Mouse (Mus musculus) hindbrain, embryonic 16.5 days (tissue): ENCODE data around the gene Selenbp2. TPM values are rescaled to one million over a fixed set of nuclear protein-coding genes. Genes with fewer than 3 reads are reported as not detected.
"Not testable (repeated sequence)": the region's sequence is repeated elsewhere in the genome, so short reads cannot be mapped to it uniquely, and the experiment has no call there.

Experiments used
- ATAC-seq: fragments of 200-750 bp; cut with Nextera tagmentation; 2 replicates; pipeline ENCODE4 v1.8.0; 2017; ENCODE audit warnings: moderate TSS enrichment, moderate library complexity
- H3K27ac ChIP-seq: fragments of 300-500 bp; sonication (generic); 2 replicates; pipeline ENCODE4 v1.5.1; 2014; ENCODE audit warnings: low read depth, mild to moderate bottlenecking, control low read depth, low read length, moderate library complexity
- H3K27me3 ChIP-seq: fragments of 300-500 bp; sonication (generic); replicated peaks from 2 replicates; pipeline ENCODE4 v1.6.1; 2014; ENCODE audit warnings: low read length; ENCODE audit not compliant: control insufficient read depth, insufficient read depth
- H3K36me3 ChIP-seq: fragments of 300-500 bp; sonication (generic); 2 replicates; pipeline ENCODE4 v1.6.1; 2014; ENCODE audit warnings: mild to moderate bottlenecking, low read length, moderate library complexity, mixed read lengths; ENCODE audit not compliant: control insufficient read depth, insufficient read depth
- H3K4me1 ChIP-seq: fragments of 300-500 bp; sonication (generic); 2 replicates; pipeline ENCODE4 v1.6.1; 2014; ENCODE audit warnings: low read depth, low read length; ENCODE audit not compliant: control insufficient read depth, insufficient read depth
- H3K4me2 ChIP-seq: fragments of 300-500 bp; sonication (generic); 2 replicates; pipeline ENCODE4 v1.6.1; 2014; ENCODE audit warnings: mild to moderate bottlenecking, low read length, control low read depth, moderate library complexity
- H3K4me3 ChIP-seq: fragments of 300-500 bp; sonication (generic); 2 replicates; pipeline ENCODE4 v1.5.1; 2014; ENCODE audit warnings: mild to moderate bottlenecking, low read length, control low read depth, moderate library complexity
- H3K9ac ChIP-seq: fragments of 300-500 bp; sonication (generic); 2 replicates; pipeline ENCODE4 v1.6.1; 2014; ENCODE audit warnings: low read depth, mild to moderate bottlenecking, control low read depth, low read length, moderate library complexity
- H3K9me3 ChIP-seq: fragments of 300-500 bp; sonication (generic); 2 replicates; pipeline ENCODE4 v1.6.1; 2014; ENCODE audit warnings: mild to moderate bottlenecking, low read length, moderate library complexity; ENCODE audit not compliant: control insufficient read depth
- WGBS: fragments of 180-500 bp; shearing (Covaris S2); extraction: QIAGEN DNeasy Blood & Tissue Kit; methylation state at CpG from one replicate; pipeline ENCODE4 v1.1.7; 2014; 5-methylcytosine and 5-hydroxymethylcytosine counted together
- polyA plus RNA-seq: library from polyadenylated mRNA; unstranded; fragments of >200 nt; fragmentation: Nextera tagmentation; extraction: Ambion mirVana; gene quantifications from 2 replicates; pipeline ENCODE4 v1.2.1, GENCODE M21; 2015

Gene Selenbp2
- polyA plus RNA-seq, 1 experiment from 2014 or later, result 0.75 TPM

DNA sequence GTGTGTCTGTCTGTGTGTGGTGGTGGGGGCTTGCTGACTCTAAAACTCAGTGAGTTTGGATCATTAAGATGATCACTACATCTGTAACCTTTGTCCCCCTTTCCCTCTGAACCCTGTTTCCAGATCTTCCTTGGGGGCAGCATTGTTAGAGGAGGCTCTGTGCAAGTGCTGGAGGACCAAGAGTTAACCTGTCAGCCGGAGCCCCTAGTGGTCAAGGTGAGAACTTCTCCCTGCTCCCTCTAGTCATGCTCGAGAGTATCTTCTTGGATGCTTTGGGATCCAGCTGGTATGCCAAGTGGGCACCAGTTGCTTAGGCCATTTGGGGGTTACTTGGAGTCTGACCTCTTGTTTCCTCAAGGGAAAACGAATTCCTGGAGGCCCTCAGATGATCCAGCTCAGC is 10.0 kb downstream of the Selenbp2 start:
- ATAC-seq, H3K4me2 ChIP-seq, H3K27ac ChIP-seq, H3K9ac ChIP-seq, H3K36me3 ChIP-seq, H3K9me3 ChIP-seq, H3K4me1 ChIP-seq, H3K4me3 ChIP-seq, H3K27me3 ChIP-seq: not testable (repeated sequence)
- WGBS, result 44% methylated on average over 2 of the region's 3 CpGs

DNA sequence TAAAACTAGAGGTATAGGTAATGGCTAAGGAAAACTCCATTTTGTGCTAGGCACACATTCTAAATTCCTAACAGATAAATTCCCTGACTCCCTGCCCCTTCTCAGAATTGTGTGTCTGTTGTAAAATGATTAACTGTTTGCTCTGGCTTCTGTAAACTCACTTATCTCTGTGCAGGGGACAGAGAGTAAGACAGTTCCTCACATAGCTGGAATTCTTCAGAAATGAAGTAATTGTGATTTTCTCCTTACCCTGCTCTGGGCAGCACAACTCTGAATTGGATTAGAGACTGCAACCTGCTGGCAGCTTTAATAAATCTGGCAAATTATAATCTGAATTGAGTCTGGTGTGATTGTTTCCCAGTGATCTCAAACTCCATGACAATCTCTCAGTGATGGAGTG is 17.2 kb downstream of the Selenbp2 start:
- H3K36me3 ChIP-seq, H3K9ac ChIP-seq, H3K4me2 ChIP-seq, H3K27ac ChIP-seq, H3K27me3 ChIP-seq, H3K4me3 ChIP-seq, H3K9me3 ChIP-seq, ATAC-seq, H3K4me1 ChIP-seq: not testable (repeated sequence)

DNA sequence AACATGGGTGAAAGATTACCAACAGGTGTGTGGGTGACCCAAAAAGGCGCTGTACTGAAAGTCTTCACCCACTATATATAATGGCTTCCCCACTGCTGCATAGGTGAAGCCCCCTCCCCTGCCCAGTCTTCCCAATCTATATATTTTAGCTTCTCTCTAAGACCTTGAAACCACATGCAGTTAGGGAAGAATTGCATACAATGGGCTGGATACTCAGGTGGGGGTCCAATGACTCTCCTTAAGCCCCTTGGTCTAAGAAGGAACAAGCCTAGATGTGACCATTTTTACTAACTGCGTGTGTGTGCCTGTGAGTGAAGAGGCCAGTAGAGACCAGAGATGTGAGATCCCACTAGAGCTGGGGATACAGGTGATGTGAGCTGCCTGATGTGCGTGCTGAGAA is 20.1 kb downstream of the Selenbp2 start:
- not testable (repeated sequence) for ATAC-seq, H3K27ac ChIP-seq, H3K27me3 ChIP-seq, H3K36me3 ChIP-seq, H3K9me3 ChIP-seq, H3K9ac ChIP-seq, H3K4me1 ChIP-seq, H3K4me3 ChIP-seq, H3K4me2 ChIP-seq
- WGBS, result 85% methylated on average over 3 of the region's 3 CpGs

DNA sequence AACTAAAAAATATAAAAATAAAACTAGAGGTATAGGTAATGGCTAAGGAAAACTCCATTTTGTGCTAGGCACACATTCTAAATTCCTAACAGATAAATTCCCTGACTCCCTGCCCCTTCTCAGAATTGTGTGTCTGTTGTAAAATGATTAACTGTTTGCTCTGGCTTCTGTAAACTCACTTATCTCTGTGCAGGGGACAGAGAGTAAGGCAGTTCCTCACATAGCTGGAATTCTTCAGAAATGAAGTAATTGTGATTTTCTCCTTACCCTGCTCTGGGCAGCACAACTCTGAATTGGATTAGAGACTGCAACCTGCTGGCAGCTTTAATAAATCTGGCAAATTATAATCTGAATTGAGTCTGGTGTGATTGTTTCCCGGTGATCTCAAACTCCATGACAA is 24.9 kb downstream of the Selenbp2 start:
- ATAC-seq, H3K9ac ChIP-seq, H3K9me3 ChIP-seq, H3K27me3 ChIP-seq, H3K4me2 ChIP-seq, H3K4me3 ChIP-seq, H3K27ac ChIP-seq, H3K4me1 ChIP-seq, H3K36me3 ChIP-seq: not testable (repeated sequence)
- 30% methylated on average over 1 of the region's 1 CpGs for WGBS

DNA sequence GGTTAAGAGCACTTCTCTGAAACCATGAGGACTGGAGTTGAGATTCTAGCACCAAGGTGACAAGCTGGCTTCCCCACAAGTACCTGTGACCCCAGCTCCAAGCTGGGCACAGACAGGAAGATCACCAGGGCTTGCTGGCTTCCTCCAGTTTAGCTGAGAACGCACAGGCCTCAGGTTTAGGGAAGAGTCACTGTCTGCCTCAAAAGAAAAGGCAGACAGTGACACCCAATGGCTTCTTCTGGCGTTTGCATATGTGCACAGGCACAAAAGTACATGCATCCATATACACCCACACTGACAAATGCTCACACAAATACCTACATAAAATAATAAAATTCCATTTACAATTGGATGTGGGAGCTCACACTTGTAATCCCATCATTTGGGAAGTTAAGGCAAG is 30.3 kb downstream of the Selenbp2 start:
- H3K27ac ChIP-seq, H3K4me1 ChIP-seq, H3K9ac ChIP-seq, H3K4me3 ChIP-seq, H3K27me3 ChIP-seq, H3K36me3 ChIP-seq, H3K9me3 ChIP-seq, H3K4me2 ChIP-seq: not testable (repeated sequence)
- 23% methylated on average over 2 of the region's 2 CpGs for WGBS
- ATAC-seq, result peak; percentile 71; the same call in 1 of the 2 replicates

DNA sequence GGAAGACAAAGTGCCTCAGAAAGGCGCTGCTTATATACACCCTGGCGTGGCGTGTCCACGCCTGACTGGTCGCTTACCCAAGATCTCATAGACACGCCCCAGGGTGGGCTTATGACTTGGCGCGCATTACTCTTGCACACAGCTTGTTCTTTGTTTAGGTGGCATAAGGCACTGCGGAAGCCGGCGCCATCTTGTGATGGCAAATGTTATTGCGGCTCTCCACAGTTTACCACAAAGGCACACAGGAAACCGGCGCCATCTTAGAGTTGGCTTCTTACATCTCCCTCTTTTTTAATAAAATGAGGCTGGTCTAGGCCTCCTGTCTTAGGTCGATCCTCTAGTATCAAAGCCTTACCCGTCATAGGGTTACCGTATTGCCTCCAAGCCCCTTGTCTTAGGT is 52.3 kb downstream of the Selenbp2 start:
- Histone ChIP-seq H3K4me2 (no peak overlapping the region), H3K4me1 (no peaks in the 10 kb centered on the region), H3K9me3 (peaks cover 2% of the 10 kb centered on the region; the same call in 1 of the 2 replicates), H3K9ac (no peak overlapping the region), H3K27me3 (no peaks in the 10 kb centered on the region), H3K27ac (no peak overlapping the region), H3K36me3 (no peaks in the 10 kb centered on the region), H3K4me3 (no peak overlapping the region)
- 94% methylated on average over 17 of the region's 17 CpGs for WGBS
- no peak for ATAC-seq

Other genes with a start within 250 kb of the Selenbp2 start
- gene Oaz3, start 249.6 kb upstream of the Selenbp2 start, polyA plus RNA-seq, result 0.90 and 1.7 TPM in 2 replicates
- 184 and 191 TPM in 2 replicates for gene Celf3, start 215.3 kb upstream of the Selenbp2 start, polyA plus RNA-seq
- gene Riiad1, start 213.2 kb upstream of the Selenbp2 start, polyA plus RNA-seq, result 14.0 and 17.8 TPM in 2 replicates
- 94.7 and 95.0 TPM in 2 replicates for gene Snx27, start 110.8 kb upstream of the Selenbp2 start, polyA plus RNA-seq
- gene Gm10972, start 50.4 kb upstream of the Selenbp2 start, polyA plus RNA-seq, result not detected in 2 replicates
- gene Tuft1, start 34.7 kb upstream of the Selenbp2 start, polyA plus RNA-seq, result 9.0 TPM in 2 replicates
- gene Cgn, start 92.9 kb downstream of the Selenbp2 start, polyA plus RNA-seq, result 14.4 and 15.4 TPM in 2 replicates
- gene Pogz, start 144.0 kb downstream of the Selenbp2 start, polyA plus RNA-seq, result 16.4 and 17.3 TPM in 2 replicates
- 358 and 373 TPM in 2 replicates for gene Psmb4, start 193.4 kb downstream of the Selenbp2 start, polyA plus RNA-seq
- gene Selenbp1, start 239.5 kb downstream of the Selenbp2 start, polyA plus RNA-seq, result 18.1 and 23.5 TPM in 2 replicates